Mouse (Mus musculus): Measurements from ENCODE around the gene Ddx39.
A peak's percentile ranks its signal among the peaks of the same experiment; 100 is the strongest.

Gene Ddx39

GRCm38 (mm10) chr8:83770669-83771068 lies 55.7 kb downstream of the Ddx39 start:
- no peak for DNase-seq

GRCm38 (mm10) chr8:83771791-83772190 lies 56.8 kb downstream of the Ddx39 start:
- no peak for DNase-seq

- DNase-seq = peak; percentile 79 to 85
Measured at GRCm38 (mm10) chr8:83772701-83773451, 57.9 kb downstream of the Ddx39 start.

- DNase-seq = peak; percentile 52 to 73
Measured at GRCm38 (mm10) chr8:83773452-83773846, 58.5 kb downstream of the Ddx39 start.

GRCm38 (mm10) chr8:83774221-83774620 lies 59.2 kb downstream of the Ddx39 start:
- DNase-seq = no peak
